Mouse (Mus musculus) hindbrain, embryonic 13.5 days (tissue): ENCODE data around the gene Meiob. TPM values are rescaled to one million over a fixed set of nuclear protein-coding genes. Genes with fewer than 3 reads are reported as not detected.

Source experiments
- ATAC-seq: fragments of 200-750 bp; cut with Nextera tagmentation; 2 replicates; pipeline ENCODE4 v1.8.0; 2017; ENCODE audit warnings: moderate TSS enrichment; ENCODE audit not compliant: low FRiP score
- H3K27ac ChIP-seq: fragments of 300-500 bp; sonication (generic); 2 replicates; pipeline ENCODE4 v1.5.1; 2015; ENCODE audit warnings: inconsistent platforms, mild to moderate bottlenecking, moderate library complexity
- H3K27me3 ChIP-seq: fragments of 300-500 bp; sonication (generic); 2 replicates; pipeline ENCODE4 v1.6.1; 2015; ENCODE audit warnings: mild to moderate bottlenecking, inconsistent platforms
- H3K36me3 ChIP-seq: fragments of 300-500 bp; sonication (generic); 2 replicates; pipeline ENCODE4 v1.6.1; 2015; ENCODE audit warnings: mild to moderate bottlenecking, inconsistent platforms
- H3K4me1 ChIP-seq: fragments of 300-500 bp; sonication (generic); replicated peaks from 2 replicates; pipeline ENCODE4 v1.6.1; 2015; ENCODE audit warnings: inconsistent platforms
- H3K4me2 ChIP-seq: fragments of 300-500 bp; sonication (generic); 2 replicates; pipeline ENCODE4 v1.6.1; 2015; ENCODE audit warnings: inconsistent platforms, mild to moderate bottlenecking, moderate library complexity
- H3K4me3 ChIP-seq: fragments of 300-500 bp; sonication (generic); 2 replicates; pipeline ENCODE4 v1.5.1; 2015; ENCODE audit warnings: mild to moderate bottlenecking, inconsistent platforms
- H3K9ac ChIP-seq: fragments of 300-500 bp; sonication (generic); 2 replicates; pipeline ENCODE4 v1.6.1; 2015; ENCODE audit warnings: mild to moderate bottlenecking, inconsistent platforms
- H3K9me3 ChIP-seq: fragments of 300-500 bp; sonication (generic); 2 replicates; pipeline ENCODE4 v1.6.1; 2016; ENCODE audit warnings: inconsistent platforms
- WGBS: fragments of 180-500 bp; shearing (Covaris S2); methylation state at CpG from one replicate; pipeline ENCODE4 v1.1.7; 2015; 5-methylcytosine and 5-hydroxymethylcytosine counted together
- polyA plus RNA-seq: library from polyadenylated mRNA; unstranded; fragments of >200 nt; fragmentation: Nextera tagmentation; extraction: Ambion mirVana; gene quantifications from 2 replicates; pipeline ENCODE4 v1.2.1, GENCODE M21; 2015

The Meiob gene
- polyA plus RNA-seq = not detected in 2 replicates

DNA sequence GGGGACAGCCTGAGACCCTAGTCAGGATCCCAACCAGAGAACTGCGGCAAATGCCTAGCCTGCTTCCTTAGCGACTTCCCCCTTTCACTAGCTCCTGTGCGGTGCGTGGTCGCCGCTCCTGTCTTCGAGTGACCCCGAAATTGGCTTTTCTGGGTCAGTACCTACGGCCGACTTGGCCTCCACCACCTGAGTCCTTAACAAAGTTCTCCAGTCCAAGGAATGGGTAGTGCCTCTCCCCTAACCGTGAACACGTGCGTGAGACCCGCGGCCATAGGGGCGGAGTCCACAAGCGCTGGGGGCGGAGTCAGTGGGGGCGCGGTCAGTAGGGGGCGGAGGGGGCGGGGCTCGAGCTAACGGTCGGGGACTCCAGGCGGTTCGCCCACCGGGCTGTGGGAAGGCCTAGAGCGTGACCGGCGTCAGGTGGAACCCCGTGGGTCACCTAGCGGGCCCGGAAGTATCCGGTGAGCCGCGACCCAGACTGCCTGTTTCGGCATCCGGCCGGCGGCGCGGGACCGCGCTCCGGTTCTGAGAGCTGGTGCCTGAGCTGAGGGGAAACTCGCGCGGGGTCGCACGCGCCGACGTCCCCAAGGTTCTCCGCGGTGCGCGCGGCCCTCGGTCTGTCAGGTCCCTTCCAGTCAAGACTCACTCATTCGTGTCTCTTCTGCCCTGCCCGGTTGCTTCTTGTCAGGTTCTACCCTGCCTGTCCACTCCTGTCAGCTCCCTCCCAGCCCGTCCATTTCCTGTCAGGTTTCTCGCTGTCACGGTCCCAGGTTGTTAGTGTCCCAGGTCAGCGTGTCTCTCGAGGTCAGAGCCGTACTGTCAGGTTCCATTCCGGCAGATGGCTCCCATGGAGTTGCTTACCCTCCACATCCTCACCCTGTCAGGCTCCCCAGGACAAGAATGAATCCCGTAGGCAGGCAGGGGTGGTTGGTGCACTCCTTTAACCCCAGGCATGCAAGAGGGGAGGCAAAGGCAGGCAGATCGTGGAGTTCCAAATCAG is at the start of gene Meiob:
Gene Meiob, plus strand, starts transcription at position 338 of the 1,000 bp plus-strand sequence.
- ATAC-seq = peak; percentile 77
- H3K9ac ChIP-seq = peak within 1 kb of the TSS; percentile 71
- peak within 1 kb of the TSS; percentile 80 for H3K4me2 ChIP-seq
- peaks cover 61% of the 10 kb centered on the region for H3K27me3 ChIP-seq
- H3K4me1 ChIP-seq = peaks cover 11% of the 10 kb centered on the region
- no peaks in the 10 kb centered on the region for H3K36me3 ChIP-seq
- no peak within 1 kb of the TSS for H3K27ac ChIP-seq
- no peaks in the 10 kb centered on the region for H3K9me3 ChIP-seq
- under 1% methylated on average over 70 of the region's 71 CpGs for WGBS
- H3K4me3 ChIP-seq = peak within 1 kb of the TSS; percentile 60

DNA sequence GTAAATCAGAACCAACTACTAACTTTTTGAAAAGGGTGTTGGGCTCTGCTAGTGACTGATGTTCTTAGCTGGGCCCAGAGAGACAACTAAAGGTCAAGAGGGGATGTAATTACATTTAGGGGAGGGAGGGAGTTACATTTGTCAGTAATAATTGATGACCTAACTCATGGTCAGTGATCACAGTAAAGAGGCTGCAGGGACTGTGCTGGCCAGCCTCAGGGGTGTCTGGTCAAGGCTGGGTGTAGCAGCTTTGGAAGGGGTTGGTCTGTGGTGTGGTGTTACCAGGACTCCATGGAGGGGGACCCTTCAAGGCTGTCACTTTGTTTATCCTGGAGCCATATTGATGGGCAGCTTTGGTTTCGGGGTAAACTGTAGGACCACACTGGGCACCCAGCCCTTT is 46.7 kb upstream of the Meiob start:
- H3K4me2 ChIP-seq = no peak overlapping the region
- no peaks in the 10 kb centered on the region for H3K36me3 ChIP-seq
- ATAC-seq = no peak
- H3K27me3 ChIP-seq = peaks cover 71% of the 10 kb centered on the region
- H3K9ac ChIP-seq = no peak overlapping the region
- H3K9me3 ChIP-seq = no peaks in the 10 kb centered on the region; the same call in 1 of the 2 replicates
- no peak overlapping the region for H3K4me3 ChIP-seq
- peaks cover 11% of the 10 kb centered on the region for H3K4me1 ChIP-seq
- H3K27ac ChIP-seq = no peak overlapping the region
- WGBS = 83% methylated on average over 1 of the region's 1 CpGs

- WGBS = 59% methylated on average over 5 of the region's 5 CpGs
- Histone ChIP-seq H3K27me3 (peaks cover 34% of the 10 kb centered on the region), H3K9ac (no peak overlapping the region), H3K9me3 (no peaks in the 10 kb centered on the region; the same call in 1 of the 2 replicates), H3K36me3 (no peaks in the 10 kb centered on the region), H3K27ac (no peak overlapping the region), H3K4me2 (no peak overlapping the region), H3K4me1 (no peaks in the 10 kb centered on the region; the same call in 1 of the 2 replicates), H3K4me3 (no peak overlapping the region)
- ATAC-seq = no peak
Measured at GRCm38 (mm10) chr17:24761121-24761520, 43.0 kb upstream of the Meiob start.

DNA sequence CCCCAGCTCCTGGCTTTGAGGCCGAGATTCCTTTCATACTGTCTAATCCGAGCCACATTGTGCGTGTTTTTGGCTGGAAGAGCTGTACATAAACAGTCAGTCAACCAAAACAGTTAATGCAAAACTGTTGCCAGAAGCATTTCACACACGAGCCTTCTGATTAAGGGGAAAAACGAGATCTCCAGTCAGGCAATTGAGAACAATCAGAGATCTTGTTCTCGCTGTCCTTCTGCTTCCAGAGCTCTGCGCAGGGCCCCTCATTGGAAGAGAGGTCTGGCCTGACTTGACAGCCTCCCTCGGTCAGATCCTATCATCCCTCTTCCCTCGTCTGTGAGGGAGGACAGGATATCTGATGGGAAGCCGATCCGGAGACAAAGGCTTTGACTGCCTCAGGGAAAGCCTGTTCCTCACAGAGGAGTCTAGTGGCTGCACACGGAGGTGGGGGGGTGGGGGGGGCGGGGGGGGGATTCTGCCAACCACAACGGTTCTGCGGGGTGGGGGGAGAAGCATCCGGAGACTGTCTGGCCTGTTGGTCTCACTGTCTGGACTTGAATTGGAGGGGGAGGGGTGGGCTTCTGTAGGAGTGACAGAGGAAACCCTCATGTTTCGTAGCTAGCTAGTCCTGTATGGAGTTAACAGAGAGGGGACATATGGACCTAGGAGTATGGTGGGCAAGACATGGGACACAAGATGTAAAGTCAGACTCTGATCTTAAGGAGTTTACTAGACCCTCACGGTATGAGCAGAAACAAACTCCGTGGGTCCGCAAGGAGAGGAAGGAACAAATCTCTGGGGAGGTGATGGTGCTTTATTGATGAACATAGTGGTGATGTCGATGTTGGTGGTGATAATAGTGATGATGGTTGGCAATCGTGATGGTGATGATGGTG is 38.8 kb upstream of the Meiob start:
- WGBS = 55% methylated on average over 21 of the region's 22 CpGs
- Histone ChIP-seq H3K4me3 (no peak overlapping the region), H3K4me1 (no peaks in the 10 kb centered on the region; the same call in 1 of the 2 replicates), H3K9me3 (no peaks in the 10 kb centered on the region; the same call in 1 of the 2 replicates), H3K36me3 (no peaks in the 10 kb centered on the region), H3K4me2 (no peak overlapping the region), H3K27me3 (peaks cover 19% of the 10 kb centered on the region; the same call in 1 of the 2 replicates), H3K9ac (no peak overlapping the region), H3K27ac (no peak overlapping the region)
- ATAC-seq = no peak

GRCm38 (mm10) chr17:24766266-24766875 is 37.7 kb upstream of the Meiob start:
- Histone ChIP-seq H3K9me3 (no peaks in the 10 kb centered on the region), H3K27ac (no peak overlapping the region), H3K4me3 (no peak overlapping the region), H3K4me1 (no peaks in the 10 kb centered on the region; the same call in 1 of the 2 replicates), H3K36me3 (no peaks in the 10 kb centered on the region), H3K9ac (no peak overlapping the region), H3K27me3 (peaks cover 13% of the 10 kb centered on the region; the same call in 1 of the 2 replicates), H3K4me2 (no peak overlapping the region)
- ATAC-seq = no peak
- WGBS = 27% methylated on average over 12 of the region's 12 CpGs

GRCm38 (mm10) chr17:24769146-24769545 is 34.9 kb upstream of the Meiob start:
- no peaks in the 10 kb centered on the region for H3K9me3 ChIP-seq
- no peak overlapping the region for H3K9ac ChIP-seq
- no peaks in the 10 kb centered on the region; the same call in 1 of the 2 replicates for H3K4me1 ChIP-seq
- H3K4me2 ChIP-seq = no peak overlapping the region
- no peak for ATAC-seq
- no peak overlapping the region for H3K4me3 ChIP-seq
- 53% methylated on average over 3 of the region's 3 CpGs for WGBS
- no peaks in the 10 kb centered on the region for H3K36me3 ChIP-seq
- H3K27me3 ChIP-seq = peaks cover 13% of the 10 kb centered on the region; the same call in 1 of the 2 replicates
- H3K27ac ChIP-seq = no peak overlapping the region

- 86% methylated on average over 5 of the region's 5 CpGs for WGBS
Measured at GRCm38 (mm10) chr17:24773241-24773640, 30.8 kb upstream of the Meiob start.

DNA sequence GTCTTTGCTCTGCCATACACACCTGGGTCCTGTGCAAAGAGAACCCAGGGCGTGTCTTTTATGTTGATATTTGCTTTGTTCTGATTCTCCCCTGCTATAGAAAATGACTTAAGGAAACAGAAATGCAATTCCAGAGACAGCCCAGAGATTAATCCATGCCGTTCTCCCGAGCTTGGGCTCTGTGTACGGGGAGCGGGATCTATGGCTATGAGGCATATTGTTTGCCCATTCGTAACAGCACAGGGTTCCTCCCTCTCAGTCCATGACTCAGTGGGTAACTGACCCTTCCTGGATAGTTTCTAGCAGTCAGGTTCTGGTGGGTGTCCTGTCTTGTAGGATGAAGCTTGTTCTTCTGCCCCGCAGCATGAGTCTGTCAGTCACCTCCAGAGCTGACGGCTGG is 28.9 kb upstream of the Meiob start:
- Histone ChIP-seq H3K27me3 (no peaks in the 10 kb centered on the region), H3K9me3 (no peaks in the 10 kb centered on the region), H3K4me3 (no peak overlapping the region), H3K27ac (no peak overlapping the region), H3K4me2 (no peak overlapping the region), H3K9ac (no peak overlapping the region), H3K4me1 (no peaks in the 10 kb centered on the region), H3K36me3 (no peaks in the 10 kb centered on the region)
- ATAC-seq = no peak
- 90% methylated on average over 8 of the region's 8 CpGs for WGBS

More at GRCm38 (mm10) chr17:24773241-24773640, 30.8 kb upstream of the Meiob start:
- no peaks in the 10 kb centered on the region for H3K36me3 ChIP-seq
- peaks cover 9% of the 10 kb centered on the region; the same call in 1 of the 2 replicates for H3K27me3 ChIP-seq
- H3K4me1 ChIP-seq = no peaks in the 10 kb centered on the region
- no peak for ATAC-seq
- H3K9ac ChIP-seq = no peak overlapping the region
- no peak overlapping the region for H3K4me3 ChIP-seq
- no peak overlapping the region for H3K4me2 ChIP-seq
- no peak overlapping the region for H3K27ac ChIP-seq
- no peaks in the 10 kb centered on the region for H3K9me3 ChIP-seq

DNA sequence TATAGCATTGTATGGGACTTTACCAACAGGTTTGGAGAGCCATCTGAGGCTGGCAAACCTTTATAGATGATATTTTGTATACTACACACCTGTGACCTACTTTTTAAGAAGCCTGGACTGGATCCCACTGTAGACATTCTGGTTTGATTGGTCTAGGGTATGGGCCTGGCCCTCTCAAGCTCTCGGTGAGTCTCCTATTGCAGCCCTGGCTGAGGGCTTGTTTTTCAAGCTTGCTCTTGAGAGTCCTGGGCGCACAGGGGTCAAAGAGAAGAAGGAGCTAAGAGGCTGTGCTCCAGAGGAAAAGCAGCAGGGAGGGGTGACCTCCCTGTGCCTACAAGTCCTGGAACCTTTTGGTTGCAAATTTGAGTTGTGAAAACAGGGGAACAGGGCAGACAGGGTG is 27.0 kb upstream of the Meiob start:
- Histone ChIP-seq H3K36me3 (no peaks in the 10 kb centered on the region), H3K4me1 (no peaks in the 10 kb centered on the region), H3K4me2 (no peak overlapping the region), H3K9ac (no peak overlapping the region), H3K27me3 (no peaks in the 10 kb centered on the region), H3K27ac (no peak overlapping the region), H3K4me3 (no peak overlapping the region), H3K9me3 (no peaks in the 10 kb centered on the region)
- no peak for ATAC-seq
- WGBS = 62% methylated on average over 2 of the region's 2 CpGs

- no peak overlapping the region for H3K9ac ChIP-seq
- ATAC-seq = no peak
- H3K36me3 ChIP-seq = no peaks in the 10 kb centered on the region
- H3K4me2 ChIP-seq = no peak overlapping the region
- H3K27me3 ChIP-seq = 0 out of 2 replicates have a peak, but pooled peaks cover 3% of the 10 kb centered on the region
- no peak overlapping the region for H3K4me3 ChIP-seq
- 87% methylated on average over 2 of the region's 2 CpGs for WGBS
- no peak overlapping the region for H3K27ac ChIP-seq
- H3K4me1 ChIP-seq = no peaks in the 10 kb centered on the region
- no peaks in the 10 kb centered on the region for H3K9me3 ChIP-seq
Measured at GRCm38 (mm10) chr17:24780821-24781220, 23.3 kb upstream of the Meiob start.

GRCm38 (mm10) chr17:24792190-24792589 is 11.9 kb upstream of the Meiob start:
- WGBS = 77% methylated on average over 8 of the region's 8 CpGs
- no peak for ATAC-seq
- no peak overlapping the region for H3K4me2 ChIP-seq
- H3K27ac ChIP-seq = no peak overlapping the region
- peaks cover 5% of the 10 kb centered on the region; the same call in 1 of the 2 replicates for H3K27me3 ChIP-seq
- H3K9ac ChIP-seq = no peak overlapping the region
- H3K4me1 ChIP-seq = no peaks in the 10 kb centered on the region
- no peaks in the 10 kb centered on the region for H3K36me3 ChIP-seq
- 0 out of 2 replicates have a peak, but pooled peaks cover 2% of the 10 kb centered on the region for H3K9me3 ChIP-seq
- no peak overlapping the region for H3K4me3 ChIP-seq
